ENCODE assay signal across 9 mouse cellular contexts in genomic region chr4:84362337-84362823, GRCm38 (mm10).
DNase-seq lines count a peak whose midpoint lies in the region; ATAC-seq and TF ChIP-seq lines count a peak whose summit lies in the region.
"Had no signal": no experiment of that assay in that cellular context is flagged by ENCODE, and none has a peak within 500 bp of the region (broad histone marks: within the 10 kb centered on the region; RNA-seq: fewer than 3 reads in every experiment).

No protein-coding gene starts in this region.

- H3K27ac ChIP-seq in hindbrain, embryonic 11.5 days (ENCODE audit: low read depth, low read length), result no peak overlapping the region; the same call in 1 of the 2 replicates
- no peak overlapping the region for H3K27ac ChIP-seq in hindbrain, embryonic 13.5 days
- H3K27ac ChIP-seq in thymus, adult 2 months (ENCODE audit: control insufficient read depth, insufficient read depth, low read length), result no peak overlapping the region

- H3K36me3 ChIP-seq in hindbrain, embryonic 11.5 days (ENCODE audit: control insufficient read depth, insufficient read depth, low read length), result no peaks in the 10 kb centered on the region
- H3K36me3 ChIP-seq in hindbrain, embryonic 13.5 days, result no peaks in the 10 kb centered on the region
- H3K36me3 ChIP-seq in thymus, adult 2 months (ENCODE audit: control insufficient read depth, insufficient read depth, low read length), result no peaks in the 10 kb centered on the region

- no peaks in the 10 kb centered on the region; the same call in 1 of the 2 replicates for H3K4me1 ChIP-seq in hindbrain, embryonic 11.5 days (replicated peaks; ENCODE audit: control insufficient read depth, insufficient read depth, low read length)
- H3K4me1 ChIP-seq in hindbrain, embryonic 13.5 days (replicated peaks), result peaks cover 11% of the 10 kb centered on the region
- H3K4me1 ChIP-seq in thymus, adult 2 months (replicated peaks; ENCODE audit: control insufficient read depth, insufficient read depth, low read length), result no peaks in the 10 kb centered on the region

- H3K4me2 ChIP-seq in hindbrain, embryonic 11.5 days (replicated peaks; ENCODE audit: low read depth, low read length), result no peak overlapping the region
- no peak overlapping the region for H3K4me2 ChIP-seq in hindbrain, embryonic 13.5 days

- WGBS in hindbrain, embryonic 11.5 days, result 54% methylated on average over 8 of the region's 8 CpGs
- WGBS in hindbrain, embryonic 13.5 days, result 57% methylated on average over 8 of the region's 8 CpGs
- 15% methylated on average over 8 of the region's 8 CpGs for WGBS in thymus, adult 2 months

- ATAC-seq in hindbrain, embryonic 11.5 days (ENCODE audit: low FRiP score), result no peak
- ATAC-seq in hindbrain, embryonic 13.5 days (ENCODE audit: low FRiP score), result no peak
- peak; percentile 63 for ATAC-seq in common myeloid progenitor, adult 5-6 weeks (replicated peaks; ENCODE audit: low read depth, poor library complexity, severe bottlenecking)

- no peak overlapping the region for H3K4me3 ChIP-seq in hindbrain, embryonic 11.5 days (ENCODE audit: low read depth, low read length)
- H3K4me3 ChIP-seq in hindbrain, embryonic 13.5 days, result no peak overlapping the region
- no peak overlapping the region for H3K4me3 ChIP-seq in thymus, adult 2 months (ENCODE audit: control insufficient read depth, insufficient read depth, low read length)

- intact Hi-C loops in gastrocnemius, postnatal 14 days (cut with DNase I; ENCODE audit: low total_unique reads), result no loop called here

- no peak for TF ChIP-seq CTCF in thymus, adult 2 months (IDR thresholded peaks at IDR 0.05; ENCODE audit: borderline replicate concordance, control insufficient read depth, extremely low read depth, insufficient read depth, low read length, poor library complexity)

- peak; percentile 26 for DNase-seq in hindbrain, embryonic 11.5 days (ENCODE audit: low spot score)
- peak; percentile 19 for DNase-seq in gastrocnemius, postnatal 14 days
- peak; percentile 39 for DNase-seq in lung, postnatal 14 days
- no peak for DNase-seq in thymus, adult 2 months
- DNase-seq in B cell, adult 2 months, result no peak
- DNase-seq in urinary bladder, postnatal 4 days (ENCODE audit: low spot score in 2 of 2), result no peak
- DNase-seq: cerebellum, adult 8-10 months had no signal

- H3K9ac ChIP-seq in hindbrain, embryonic 11.5 days (ENCODE audit: low read depth, low read length), result no peak overlapping the region
- H3K9ac ChIP-seq in hindbrain, embryonic 13.5 days, result no peak overlapping the region

- H3K27me3 ChIP-seq in hindbrain, embryonic 11.5 days (ENCODE audit: control insufficient read depth, insufficient read depth, low read length), result no peaks in the 10 kb centered on the region
- H3K27me3 ChIP-seq in hindbrain, embryonic 13.5 days, result no peaks in the 10 kb centered on the region
- H3K27me3 ChIP-seq in thymus, adult 2 months (ENCODE audit: control insufficient read depth, insufficient read depth, low read length), result no peaks in the 10 kb centered on the region

- TF ChIP-seq POLR2A in thymus, adult 2 months (IDR thresholded peaks at IDR 0.05; ENCODE audit: control insufficient read depth, extremely low read depth, insufficient read depth, low read length, poor library complexity), result no peak

- no peaks in the 10 kb centered on the region for H3K9me3 ChIP-seq in hindbrain, embryonic 11.5 days (ENCODE audit: control insufficient read depth, low read length)
- H3K9me3 ChIP-seq in hindbrain, embryonic 13.5 days, result no peaks in the 10 kb centered on the region

Comparison
In these comparisons a context has a peak if more than half of its experiments do, and no peak if none do; other contexts are left out.
1. DNase-seq: peak in hindbrain, embryonic 11.5 days (single experiment), gastrocnemius, postnatal 14 days (single experiment) and lung, postnatal 14 days (single experiment); none in thymus, adult 2 months (single experiment), B cell, adult 2 months (0 of 2) and urinary bladder, postnatal 4 days (0 of 2).